Mouse (Mus musculus) cerebellum, adult 8-10 months (tissue): Measurements from ENCODE around the gene Gm9048.
"Not testable (repeated sequence)": the region's sequence is repeated elsewhere in the genome, so short reads cannot be mapped to it uniquely, and the experiment has no call there.

Experiments
- DNase-seq: peaks from one replicate; pipeline ENCODE4 v3.0.0; 2022

Gene Gm9048

DNA sequence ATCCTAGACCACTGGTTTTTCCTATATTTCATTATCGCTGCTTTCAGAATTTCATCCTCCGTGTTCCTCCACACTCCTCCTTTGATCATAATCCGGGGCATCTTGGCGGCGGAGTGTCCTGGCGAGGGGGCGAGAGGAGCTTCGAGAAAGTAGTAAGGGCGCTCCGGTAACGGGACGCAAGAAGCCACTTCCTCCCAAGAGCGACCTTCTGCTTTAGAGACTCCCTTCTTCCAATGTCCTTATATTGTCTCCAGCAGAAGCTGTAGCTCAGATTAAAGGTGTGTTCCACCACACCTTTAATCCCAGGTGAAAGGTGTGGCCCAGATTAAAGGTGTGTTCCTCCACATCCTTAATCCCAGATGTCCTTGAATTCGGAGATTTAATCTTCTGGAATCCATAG lies at the start of gene Gm9048:
TSS of gene Gm9048 (minus strand) at position 101 of the 400 bp plus-strand sequence.
- DNase-seq, result not testable (repeated sequence)

DNA sequence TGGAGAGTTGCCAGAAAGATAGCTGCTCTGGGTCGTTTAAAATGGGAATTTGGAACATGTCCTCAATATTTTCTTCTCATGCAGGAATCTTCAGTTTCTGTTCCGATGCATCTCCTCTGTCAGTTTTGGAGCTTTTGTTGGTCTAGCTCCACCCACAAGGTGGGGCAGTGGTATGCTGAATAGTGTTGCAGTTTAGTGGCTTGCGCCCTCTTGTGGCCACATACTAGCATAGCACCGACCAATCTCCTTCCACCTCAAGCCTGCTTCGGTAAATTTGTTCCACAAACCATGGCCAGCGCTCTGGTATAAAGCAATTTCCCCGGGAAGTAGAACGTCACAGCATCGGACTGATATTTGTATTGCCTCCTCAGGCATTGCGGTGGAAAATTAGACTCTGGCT lies 22.0 kb upstream of the Gm9048 start:
- DNase-seq, result peak; percentile 43

DNA sequence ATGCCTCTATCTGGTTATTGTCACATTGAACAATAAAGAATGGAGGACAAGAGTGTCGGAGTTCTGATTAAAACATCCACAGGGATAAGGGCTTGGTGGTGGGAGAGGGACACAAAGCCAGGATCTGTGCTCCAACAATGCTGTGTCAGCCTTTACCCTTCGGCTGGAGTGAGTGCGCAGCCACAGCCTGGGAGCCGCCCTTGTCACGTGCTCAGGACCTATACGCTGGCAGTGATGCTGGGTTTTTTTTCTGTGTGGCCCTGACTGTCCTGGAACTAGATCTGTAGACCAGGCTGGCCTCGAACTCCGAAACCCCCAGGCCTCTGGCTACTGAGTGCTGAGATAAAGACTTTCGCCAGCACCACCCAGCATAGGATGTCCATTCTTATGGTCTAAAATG lies 21.0 kb upstream of the Gm9048 start:
- no peak for DNase-seq

DNA sequence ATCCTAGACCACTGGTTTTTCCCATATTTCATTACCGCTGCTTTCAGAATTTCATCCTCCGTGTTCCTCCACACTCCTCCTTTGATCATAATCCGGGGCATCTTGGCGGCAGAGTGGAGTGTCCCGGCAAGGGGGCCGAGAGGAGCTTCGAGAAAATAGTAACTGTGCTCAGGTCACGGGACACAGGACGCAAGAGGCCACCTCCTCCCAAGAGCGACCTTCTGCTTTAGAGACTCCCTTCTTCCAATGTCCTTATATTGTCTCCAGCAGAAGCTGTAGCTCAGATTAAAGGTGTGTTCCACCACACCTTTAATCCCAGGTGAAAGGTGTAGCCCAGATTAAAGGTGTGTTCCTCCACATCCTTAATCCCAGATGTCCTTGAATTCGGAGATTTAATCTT lies 5.5 kb upstream of the Gm9048 start, which contains the start of gene Gm9049:
TSS of gene Gm9049 (minus strand) at position 101 of the 400 bp plus-strand sequence.
- DNase-seq, result not testable (repeated sequence)

DNA sequence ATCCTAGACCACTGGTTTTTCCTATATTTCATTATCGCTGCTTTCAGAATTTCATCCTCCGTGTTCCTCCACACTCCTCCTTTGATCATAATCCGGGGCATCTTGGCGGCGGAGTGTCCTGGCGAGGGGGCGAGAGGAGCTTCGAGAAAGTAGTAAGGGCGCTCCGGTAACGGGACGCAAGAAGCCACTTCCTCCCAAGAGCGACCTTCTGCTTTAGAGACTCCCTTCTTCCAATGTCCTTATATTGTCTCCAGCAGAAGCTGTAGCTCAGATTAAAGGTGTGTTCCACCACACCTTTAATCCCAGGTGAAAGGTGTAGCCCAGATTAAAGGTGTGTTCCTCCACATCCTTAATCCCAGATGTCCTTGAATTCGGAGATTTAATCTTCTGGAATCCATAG lies 5.3 kb downstream of the Gm9048 start, which contains the start of gene Gm9046:
TSS of gene Gm9046 (minus strand) at position 101 of the 400 bp plus-strand sequence.
- not testable (repeated sequence) for DNase-seq

DNA sequence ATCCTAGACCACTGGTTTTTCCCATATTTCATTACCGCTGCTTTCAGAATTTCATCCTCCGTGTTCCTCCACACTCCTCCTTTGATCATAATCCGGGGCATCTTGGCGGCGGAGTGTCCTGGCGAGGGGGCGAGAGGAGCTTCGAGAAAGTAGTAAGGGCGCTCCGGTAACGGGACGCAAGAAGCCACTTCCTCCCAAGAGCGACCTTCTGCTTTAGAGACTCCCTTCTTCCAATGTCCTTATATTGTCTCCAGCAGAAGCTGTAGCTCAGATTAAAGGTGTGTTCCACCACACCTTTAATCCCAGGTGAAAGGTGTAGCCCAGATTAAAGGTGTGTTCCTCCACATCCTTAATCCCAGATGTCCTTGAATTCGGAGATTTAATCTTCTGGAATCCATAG lies 10.7 kb downstream of the Gm9048 start, which contains the start of gene Gm9045:
TSS of gene Gm9045 (minus strand) at position 101 of the 400 bp plus-strand sequence.
- DNase-seq, result not testable (repeated sequence)

DNA sequence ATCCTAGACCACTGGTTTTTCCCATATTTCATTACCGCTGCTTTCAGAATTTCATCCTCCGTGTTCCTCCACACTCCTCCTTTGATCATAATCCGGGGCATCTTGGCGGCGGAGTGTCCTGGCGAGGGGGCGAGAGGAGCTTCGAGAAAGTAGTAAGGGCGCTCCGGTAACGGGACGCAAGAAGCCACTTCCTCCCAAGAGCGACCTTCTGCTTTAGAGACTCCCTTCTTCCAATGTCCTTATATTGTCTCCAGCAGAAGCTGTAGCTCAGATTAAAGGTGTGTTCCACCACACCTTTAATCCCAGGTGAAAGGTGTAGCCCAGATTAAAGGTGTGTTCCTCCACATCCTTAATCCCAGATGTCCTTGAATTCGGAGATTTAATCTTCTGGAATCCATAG lies 16.2 kb downstream of the Gm9048 start, which contains the start of gene Gm9044:
TSS of gene Gm9044 (minus strand) at position 101 of the 400 bp plus-strand sequence.
- DNase-seq, result not testable (repeated sequence)

DNA sequence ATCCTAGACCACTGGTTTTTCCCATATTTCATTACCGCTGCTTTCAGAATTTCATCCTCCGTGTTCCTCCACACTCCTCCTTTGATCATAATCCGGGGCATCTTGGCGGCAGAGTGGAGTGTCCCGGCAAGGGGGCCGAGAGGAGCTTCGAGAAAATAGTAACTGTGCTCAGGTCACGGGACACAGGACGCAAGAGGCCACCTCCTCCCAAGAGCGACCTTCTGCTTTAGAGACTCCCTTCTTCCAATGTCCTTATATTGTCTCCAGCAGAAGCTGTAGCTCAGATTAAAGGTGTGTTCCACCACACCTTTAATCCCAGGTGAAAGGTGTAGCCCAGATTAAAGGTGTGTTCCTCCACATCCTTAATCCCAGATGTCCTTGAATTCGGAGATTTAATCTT lies 21.6 kb downstream of the Gm9048 start, which contains the start of gene Gm9040:
TSS of gene Gm9040 (minus strand) at position 101 of the 400 bp plus-strand sequence.
- DNase-seq, result not testable (repeated sequence)

DNA sequence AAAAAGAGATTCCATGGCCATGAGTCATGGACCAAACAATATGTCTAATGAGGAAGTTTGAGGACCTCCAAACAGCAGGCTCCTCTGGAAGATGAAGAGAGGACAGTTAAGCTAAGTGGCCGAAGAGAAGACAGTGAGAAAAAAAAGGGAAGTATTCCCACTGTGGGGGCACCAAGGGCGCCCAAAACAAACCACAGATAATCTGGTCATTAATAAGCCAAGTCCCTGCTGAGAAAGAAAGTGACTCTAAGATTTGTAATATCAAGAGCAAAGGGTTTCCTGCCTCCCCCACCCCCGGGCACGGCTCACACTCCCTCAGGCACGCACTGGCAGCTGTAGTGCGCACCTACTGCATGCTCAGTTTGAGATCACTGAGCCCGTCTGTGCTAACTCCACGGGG lies 29.5 kb downstream of the Gm9048 start:
- no peak for DNase-seq

DNA sequence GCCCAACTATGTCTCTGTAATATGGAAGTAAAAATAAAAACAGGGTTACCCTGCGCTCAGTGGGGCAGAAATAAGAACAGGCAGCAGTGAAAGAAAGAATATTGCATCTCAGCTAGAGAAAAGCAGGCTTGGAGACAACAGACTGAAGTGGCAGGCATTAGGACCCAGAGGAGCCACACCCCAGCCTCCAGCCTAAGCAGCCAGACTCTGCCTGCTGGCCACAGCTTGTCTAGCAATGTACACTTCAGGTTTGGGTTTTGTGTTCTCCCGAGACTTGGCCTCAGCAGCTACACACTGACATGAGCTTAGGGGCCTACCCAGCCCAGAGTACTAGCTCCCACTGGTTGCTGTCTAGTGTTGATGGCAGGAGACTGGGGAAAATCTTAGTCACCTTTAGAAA lies 46.3 kb downstream of the Gm9048 start:
- DNase-seq, result not testable (repeated sequence)
